Mouse (Mus musculus): ENCODE data around the gene Lgr6. TPM values are rescaled to one million over a fixed set of nuclear protein-coding genes. Genes with fewer than 3 reads are reported as not detected.
"Not testable (repeated sequence)": the region's sequence is repeated elsewhere in the genome, so short reads cannot be mapped to it uniquely, and the experiment has no call there.

Gene Lgr6
- polyA plus RNA-seq, 1 experiment from 2014 or later, result 0.76 TPM

DNA sequence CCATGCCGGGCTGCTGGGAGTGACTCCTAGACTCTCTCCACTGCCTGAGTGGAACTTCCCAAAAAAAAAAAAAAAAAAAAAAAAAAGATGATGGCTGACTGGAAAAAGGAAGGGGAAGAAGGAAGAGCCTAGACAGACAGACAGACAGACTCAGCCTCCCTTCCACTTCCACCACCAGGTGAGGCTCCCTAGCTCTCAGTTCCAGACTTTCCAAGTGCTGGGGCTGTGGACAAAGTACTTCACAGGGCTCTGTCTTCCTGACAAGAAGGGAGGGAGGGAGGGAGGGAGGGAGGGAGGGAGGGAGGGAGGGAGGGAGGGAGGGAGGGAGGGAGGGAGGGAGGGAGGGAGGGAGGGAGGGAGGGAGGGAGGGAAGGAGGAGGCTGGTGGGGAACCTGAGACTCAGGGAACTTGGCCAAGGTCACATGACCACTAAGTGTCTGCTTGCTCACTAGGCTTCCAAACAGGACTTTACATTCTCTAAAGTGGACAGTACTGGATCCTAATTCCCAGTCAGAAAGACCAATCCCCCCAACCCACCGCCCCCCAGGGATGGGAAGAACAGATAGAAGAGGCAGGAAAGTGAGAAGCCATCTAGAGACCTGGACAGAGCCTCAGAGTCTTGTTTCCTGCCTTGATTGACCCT lies 25.4 kb upstream of the Lgr6 start:
- H3K4me3 ChIP-seq (ENCODE audit: low read length), result no peak overlapping the region
- no peak for ATAC-seq (ENCODE audit: low FRiP score, low TSS enrichment)
- no peak overlapping the region for H3K4me2 ChIP-seq (replicated peaks; ENCODE audit: low read depth, low read length)
- H3K27ac ChIP-seq (ENCODE audit: low read length), result no peak overlapping the region
- H3K27me3 ChIP-seq (ENCODE audit: insufficient read depth, low read length), result 0 out of 2 replicates have a peak, but pooled peaks cover under 1% of the 10 kb centered on the region
- H3K4me1 ChIP-seq (ENCODE audit: insufficient read depth, low read length), result peaks cover 40% of the 10 kb centered on the region
- 65% methylated on average over 2 of the region's 2 CpGs for WGBS
- no peak overlapping the region for H3K9ac ChIP-seq (replicated peaks; ENCODE audit: low read length)
- no peaks in the 10 kb centered on the region for H3K9me3 ChIP-seq (ENCODE audit: low read length)
- no peaks in the 10 kb centered on the region for H3K36me3 ChIP-seq (ENCODE audit: insufficient read depth, low read length)

DNA sequence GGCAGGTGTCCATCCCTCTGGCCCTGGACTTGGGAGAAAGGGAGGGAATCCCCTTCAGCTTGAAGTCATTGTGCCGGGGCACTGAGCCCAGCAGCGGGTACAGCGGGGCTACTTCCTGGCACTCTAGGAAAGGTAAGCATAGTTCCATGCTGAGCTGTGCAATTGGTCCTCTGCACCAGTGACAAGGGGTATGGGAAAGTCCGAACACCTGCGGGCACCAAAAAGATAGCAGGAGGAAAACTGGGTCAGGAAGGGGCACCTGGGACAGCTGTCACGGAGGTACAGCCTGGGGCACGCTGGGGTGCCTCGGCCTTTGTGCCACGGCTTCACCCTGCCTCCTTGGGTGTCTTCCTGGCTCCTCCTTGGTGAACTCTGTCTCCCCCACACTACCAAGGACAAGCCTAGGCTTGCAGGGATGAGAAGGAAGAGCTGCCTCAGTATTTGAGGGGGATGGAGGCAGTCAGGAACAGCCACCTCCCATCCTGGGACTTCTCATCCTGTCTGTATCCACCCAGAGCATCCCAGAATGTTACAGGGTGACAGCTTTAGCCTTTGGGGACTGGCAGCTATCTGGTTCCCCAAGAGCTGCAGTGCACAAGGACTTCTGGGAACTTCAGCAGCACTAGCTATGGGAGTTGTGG lies 24.6 kb upstream of the Lgr6 start:
- no peak overlapping the region for H3K4me3 ChIP-seq (ENCODE audit: low read length)
- 0 out of 2 replicates have a peak, but pooled peaks cover 3% of the 10 kb centered on the region for H3K27me3 ChIP-seq (ENCODE audit: insufficient read depth, low read length)
- WGBS, result 65% methylated on average over 9 of the region's 9 CpGs
- H3K9me3 ChIP-seq (ENCODE audit: low read length), result no peaks in the 10 kb centered on the region
- no peaks in the 10 kb centered on the region for H3K36me3 ChIP-seq (ENCODE audit: insufficient read depth, low read length)
- H3K4me1 ChIP-seq (ENCODE audit: insufficient read depth, low read length), result peaks cover 40% of the 10 kb centered on the region
- no peak overlapping the region for H3K4me2 ChIP-seq (replicated peaks; ENCODE audit: low read depth, low read length)
- no peak overlapping the region; the same call in 1 of the 2 replicates for H3K27ac ChIP-seq (ENCODE audit: low read length)
- no peak for ATAC-seq (ENCODE audit: low FRiP score, low TSS enrichment)
- no peak overlapping the region for H3K9ac ChIP-seq (replicated peaks; ENCODE audit: low read length)

DNA sequence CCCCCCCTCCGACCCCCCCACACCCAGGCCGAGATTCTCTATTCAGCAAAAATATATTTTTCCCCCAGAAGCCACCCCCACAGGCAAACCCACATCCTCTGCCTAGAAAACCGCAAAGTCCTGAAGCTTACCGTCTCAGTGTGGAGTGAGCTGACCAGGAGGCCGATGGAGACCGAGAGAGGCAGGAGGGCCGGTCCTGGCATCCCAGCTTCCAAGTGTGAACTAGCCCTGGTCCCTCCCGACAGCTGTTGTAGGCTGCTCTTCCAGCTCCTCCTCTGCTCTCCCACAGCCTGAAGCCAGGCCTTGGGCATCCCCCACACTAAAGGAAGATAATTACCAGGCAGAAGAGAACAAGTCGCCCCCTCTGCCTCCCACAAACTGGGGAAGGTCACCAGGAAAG lies 23.9 kb upstream of the Lgr6 start:
- peaks cover 40% of the 10 kb centered on the region for H3K4me1 ChIP-seq (ENCODE audit: insufficient read depth, low read length)
- H3K36me3 ChIP-seq (ENCODE audit: insufficient read depth, low read length), result no peaks in the 10 kb centered on the region
- no peak overlapping the region for H3K9ac ChIP-seq (replicated peaks; ENCODE audit: low read length)
- H3K9me3 ChIP-seq (ENCODE audit: low read length), result no peaks in the 10 kb centered on the region
- no peak overlapping the region for H3K4me2 ChIP-seq (replicated peaks; ENCODE audit: low read depth, low read length)
- no peak for ATAC-seq (ENCODE audit: low FRiP score, low TSS enrichment)
- 32% methylated on average over 9 of the region's 9 CpGs for WGBS
- 0 out of 2 replicates have a peak, but pooled peaks cover 3% of the 10 kb centered on the region for H3K27me3 ChIP-seq (ENCODE audit: insufficient read depth, low read length)
- no peak overlapping the region for H3K4me3 ChIP-seq (ENCODE audit: low read length)
- H3K27ac ChIP-seq (ENCODE audit: low read length), result no peak overlapping the region; the same call in 1 of the 2 replicates

DNA sequence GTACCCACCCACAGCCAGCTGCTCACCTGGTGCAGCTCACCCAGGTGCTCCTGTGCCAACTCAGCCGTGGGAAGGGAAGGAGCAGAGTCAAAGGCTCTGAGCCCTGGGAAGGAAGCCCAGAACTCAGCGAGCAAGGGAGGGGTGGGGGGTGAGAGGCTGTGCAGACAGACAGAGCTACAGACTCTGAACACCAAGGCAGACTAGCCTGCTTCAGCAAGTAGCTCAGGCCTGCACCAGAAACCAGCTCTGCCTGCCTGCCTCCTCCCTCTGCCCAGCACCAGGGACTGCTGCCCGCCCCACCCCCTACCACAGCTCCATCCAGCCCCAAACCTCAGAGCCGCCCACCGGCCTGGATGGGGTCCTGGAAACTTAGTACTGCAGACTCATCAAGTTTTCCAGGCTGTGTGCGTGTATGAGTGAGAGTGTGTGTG lies 22.9 kb upstream of the Lgr6 start:
- H3K4me2 ChIP-seq (replicated peaks; ENCODE audit: low read depth, low read length), result no peak overlapping the region
- H3K36me3 ChIP-seq (ENCODE audit: insufficient read depth, low read length), result no peaks in the 10 kb centered on the region
- ATAC-seq (ENCODE audit: low FRiP score, low TSS enrichment), result peak; percentile 9; the same call in 1 of the 2 replicates
- no peak overlapping the region for H3K27ac ChIP-seq (ENCODE audit: low read length)
- H3K9ac ChIP-seq (replicated peaks; ENCODE audit: low read length), result no peak overlapping the region
- 0 out of 2 replicates have a peak, but pooled peaks cover 3% of the 10 kb centered on the region for H3K27me3 ChIP-seq (ENCODE audit: insufficient read depth, low read length)
- 49% methylated on average over 6 of the region's 6 CpGs for WGBS
- H3K9me3 ChIP-seq (ENCODE audit: low read length), result no peaks in the 10 kb centered on the region
- H3K4me3 ChIP-seq (ENCODE audit: low read length), result no peak overlapping the region
- peaks cover 39% of the 10 kb centered on the region for H3K4me1 ChIP-seq (ENCODE audit: insufficient read depth, low read length)

DNA sequence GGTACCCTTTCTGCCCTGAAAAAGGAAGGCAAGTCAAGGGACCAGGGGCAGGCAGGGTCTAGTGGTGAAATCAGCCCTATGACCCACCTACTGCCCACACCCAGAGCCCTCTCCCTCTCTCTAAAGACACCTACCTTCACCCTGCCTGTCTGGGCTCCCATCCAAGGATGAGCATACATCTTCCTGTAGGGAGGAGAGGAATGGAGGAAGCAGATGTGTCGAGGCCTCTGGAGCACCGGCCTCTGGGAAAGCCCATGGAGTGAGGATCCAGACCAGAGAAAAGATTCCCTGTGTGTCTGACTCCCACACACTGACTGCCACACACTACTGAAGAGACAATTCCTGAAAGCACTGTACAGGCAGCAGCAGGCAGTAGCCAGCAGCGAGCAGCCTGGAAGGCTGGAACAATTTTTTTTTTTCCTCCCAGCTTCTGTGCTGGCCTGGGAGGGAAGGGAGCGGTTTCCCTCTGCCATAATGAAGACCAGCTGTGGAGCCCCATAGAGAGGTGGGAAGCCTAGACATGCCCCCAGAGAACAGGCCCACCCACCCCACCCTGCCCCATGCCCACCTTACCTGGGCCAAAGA lies 21.5 kb upstream of the Lgr6 start:
- Histone ChIP-seq H3K9ac (replicated peaks; ENCODE audit: low read length) (no peak overlapping the region), H3K4me3 (ENCODE audit: low read length) (no peak overlapping the region)

DNA sequence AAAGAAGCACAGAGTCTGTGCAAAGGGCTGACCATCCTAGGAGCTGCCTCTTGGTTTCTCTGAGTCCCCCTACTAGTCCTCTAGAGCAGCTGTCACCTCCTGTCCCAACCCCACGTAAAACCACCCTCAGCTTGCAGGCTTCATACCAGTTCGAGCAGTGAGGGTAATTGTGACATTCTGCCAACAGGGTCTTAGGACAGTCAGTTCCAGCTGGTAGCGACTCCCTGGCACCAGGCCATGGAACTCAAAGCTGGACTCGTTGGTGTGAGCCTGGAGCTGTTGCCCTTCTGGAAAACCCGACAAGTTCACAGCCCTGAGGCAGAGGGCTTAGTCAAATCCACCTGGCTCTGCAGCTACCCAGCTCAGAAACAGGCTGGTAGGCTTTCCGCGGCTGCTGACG lies 20.9 kb upstream of the Lgr6 start:
- no peak overlapping the region for H3K4me3 ChIP-seq (ENCODE audit: low read length)
- no peaks in the 10 kb centered on the region for H3K36me3 ChIP-seq (ENCODE audit: insufficient read depth, low read length)
- no peak overlapping the region for H3K27ac ChIP-seq (ENCODE audit: low read length)
- 59% methylated on average over 8 of the region's 8 CpGs for WGBS
- H3K9me3 ChIP-seq (ENCODE audit: low read length), result no peaks in the 10 kb centered on the region
- H3K4me2 ChIP-seq (replicated peaks; ENCODE audit: low read depth, low read length), result no peak overlapping the region
- 0 out of 2 replicates have a peak, but pooled peaks cover 3% of the 10 kb centered on the region for H3K27me3 ChIP-seq (ENCODE audit: insufficient read depth, low read length)
- H3K9ac ChIP-seq (replicated peaks; ENCODE audit: low read length), result no peak overlapping the region
- ATAC-seq (ENCODE audit: low FRiP score, low TSS enrichment), result no peak
- peaks cover 25% of the 10 kb centered on the region for H3K4me1 ChIP-seq (ENCODE audit: insufficient read depth, low read length)

More for the DNA sequence above, 21.5 kb upstream of the Lgr6 start:
- no peak for ATAC-seq (ENCODE audit: low FRiP score, low TSS enrichment)
- Histone ChIP-seq H3K4me2 (replicated peaks; ENCODE audit: low read depth, low read length) (no peak overlapping the region), H3K4me1 (ENCODE audit: insufficient read depth, low read length) (peaks cover 31% of the 10 kb centered on the region), H3K9me3 (ENCODE audit: low read length) (no peaks in the 10 kb centered on the region), H3K27me3 (ENCODE audit: insufficient read depth, low read length) (0 out of 2 replicates have a peak, but pooled peaks cover 3% of the 10 kb centered on the region), H3K36me3 (ENCODE audit: insufficient read depth, low read length) (no peaks in the 10 kb centered on the region), H3K27ac (ENCODE audit: low read length) (no peak overlapping the region)
- 37% methylated on average over 4 of the region's 4 CpGs for WGBS

DNA sequence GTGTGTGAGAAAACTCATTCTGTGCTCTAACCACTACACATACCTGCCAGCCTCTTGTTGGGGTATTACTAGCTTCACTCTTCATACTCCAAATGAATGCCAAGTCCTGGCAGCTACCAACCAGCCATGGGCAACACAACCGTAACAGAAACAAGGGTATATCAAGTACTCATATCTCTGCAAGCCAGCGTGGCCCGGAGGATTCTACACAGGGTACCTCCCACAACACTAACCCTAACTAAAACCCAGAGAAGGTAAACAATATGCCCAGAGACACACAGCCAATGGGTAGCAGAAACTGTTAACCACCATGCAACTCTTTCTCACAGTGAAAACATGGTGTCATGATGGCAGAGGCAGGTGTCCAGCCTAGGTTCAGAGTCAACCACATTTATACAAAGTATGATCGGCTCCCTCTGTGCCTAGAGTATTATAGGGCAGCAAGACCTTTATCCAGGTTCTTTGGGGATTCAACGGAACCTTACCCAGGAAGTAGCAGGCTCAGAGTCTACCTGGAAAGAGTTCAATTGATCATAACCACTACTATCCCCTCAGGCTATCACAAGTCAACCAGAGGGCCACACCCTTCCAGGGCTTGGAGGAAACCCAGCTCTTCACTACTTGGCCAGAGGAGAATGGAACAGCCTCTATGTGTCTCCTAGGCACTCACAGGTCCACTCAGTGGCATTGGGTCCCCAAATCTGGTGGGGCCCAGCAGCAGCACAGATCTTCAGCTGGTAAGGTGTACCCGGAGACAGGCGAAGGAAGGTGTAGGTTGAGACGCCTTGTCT lies 19.7 kb upstream of the Lgr6 start:
- Histone ChIP-seq H3K4me3 (ENCODE audit: low read length) (no peak overlapping the region), H3K36me3 (ENCODE audit: insufficient read depth, low read length) (no peaks in the 10 kb centered on the region), H3K4me1 (ENCODE audit: insufficient read depth, low read length) (peaks cover 25% of the 10 kb centered on the region), H3K27me3 (ENCODE audit: insufficient read depth, low read length) (0 out of 2 replicates have a peak, but pooled peaks cover 3% of the 10 kb centered on the region), H3K9ac (replicated peaks; ENCODE audit: low read length) (no peak overlapping the region), H3K27ac (ENCODE audit: low read length) (no peak overlapping the region), H3K4me2 (replicated peaks; ENCODE audit: low read depth, low read length) (no peak overlapping the region), H3K9me3 (ENCODE audit: low read length) (no peaks in the 10 kb centered on the region)
- 92% methylated on average over 8 of the region's 8 CpGs for WGBS
- no peak for ATAC-seq (ENCODE audit: low FRiP score, low TSS enrichment)

DNA sequence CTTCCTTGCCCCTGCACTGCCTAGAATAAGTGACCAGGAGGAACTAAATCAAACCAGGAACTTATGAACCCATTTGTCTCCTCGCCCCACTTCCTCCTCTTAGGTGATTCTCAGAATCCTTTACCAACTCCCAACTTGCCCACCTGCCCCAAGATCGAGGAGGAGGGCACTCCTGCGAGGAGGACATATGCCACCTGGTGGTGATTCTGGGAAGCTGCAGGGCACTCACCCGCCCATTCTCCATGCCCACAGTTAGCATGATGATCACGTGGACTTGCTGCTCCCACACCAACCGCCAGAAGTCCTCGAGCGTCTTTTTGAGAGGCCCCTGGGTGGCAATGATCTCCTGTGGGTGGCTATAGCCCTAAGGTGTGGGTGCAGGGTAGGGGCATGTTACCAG lies 7.6 kb upstream of the Lgr6 start:
- H3K27me3 ChIP-seq (ENCODE audit: insufficient read depth, low read length), result no peaks in the 10 kb centered on the region
- WGBS, result 14% methylated on average over 8 of the region's 8 CpGs
- no peak overlapping the region for H3K9ac ChIP-seq (replicated peaks; ENCODE audit: low read length)
- no peak overlapping the region for H3K4me3 ChIP-seq (ENCODE audit: low read length)
- ATAC-seq (ENCODE audit: low FRiP score, low TSS enrichment), result no peak
- no peak overlapping the region for H3K4me2 ChIP-seq (replicated peaks; ENCODE audit: low read depth, low read length)
- no peak overlapping the region for H3K27ac ChIP-seq (ENCODE audit: low read length)
- peaks cover 3% of the 10 kb centered on the region; the same call in 1 of the 2 replicates for H3K4me1 ChIP-seq (ENCODE audit: insufficient read depth, low read length)
- H3K9me3 ChIP-seq (ENCODE audit: low read length), result no peaks in the 10 kb centered on the region
- no peaks in the 10 kb centered on the region for H3K36me3 ChIP-seq (ENCODE audit: insufficient read depth, low read length)

DNA sequence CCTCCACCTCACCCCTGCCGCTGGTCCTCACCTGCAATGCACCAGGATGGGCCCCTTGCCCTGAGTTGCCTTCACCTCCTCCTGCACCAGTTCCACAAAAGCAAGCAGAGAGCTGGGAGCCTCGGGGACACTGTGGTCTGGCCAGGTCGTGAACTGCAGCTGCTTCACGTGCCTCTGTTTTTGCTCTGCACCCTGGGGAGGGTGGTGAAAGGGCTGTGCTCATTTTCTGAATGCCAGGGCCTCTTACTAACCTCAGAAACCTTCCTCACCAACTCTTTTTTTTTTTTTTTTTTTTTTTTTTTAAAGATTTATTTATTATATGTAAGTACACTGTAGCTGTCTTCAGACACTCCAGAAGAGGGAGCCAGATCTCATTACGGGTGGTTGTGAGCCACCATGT lies 6.2 kb upstream of the Lgr6 start:
- 65% methylated on average over 4 of the region's 5 CpGs for WGBS
- not testable (repeated sequence) for H3K27ac ChIP-seq (ENCODE audit: low read length)

More for the DNA sequence above, 6.2 kb upstream of the Lgr6 start:
- not testable (repeated sequence) for ATAC-seq (ENCODE audit: low FRiP score, low TSS enrichment); H3K9ac ChIP-seq (replicated peaks; ENCODE audit: low read length); H3K4me2 ChIP-seq (replicated peaks; ENCODE audit: low read depth, low read length); H3K9me3 ChIP-seq (ENCODE audit: low read length); H3K4me3 ChIP-seq (ENCODE audit: low read length); H3K36me3 ChIP-seq (ENCODE audit: insufficient read depth, low read length); H3K27me3 ChIP-seq (ENCODE audit: insufficient read depth, low read length); H3K4me1 ChIP-seq (ENCODE audit: insufficient read depth, low read length)
